Mouse (Mus musculus) cortical plate, adult 2 months (tissue): ENCODE measurements around the gene P3h2.

Source experiments
- CTCF ChIP-seq: fragments of 200-500 bp; IDR thresholded peaks from 2 replicates; pipeline ENCODE4 v1.5.1; 2011; ENCODE audit warnings: mild to moderate bottlenecking, control low read depth, low read length; ENCODE audit not compliant: insufficient read depth; ENCODE audit errors: extremely low read depth
- POLR2A ChIP-seq: fragments of 200-500 bp; IDR thresholded peaks from 2 replicates; pipeline ENCODE4 v1.6.1; 2011; ENCODE audit warnings: mild to moderate bottlenecking, low read length, control low read depth; ENCODE audit not compliant: insufficient read depth; ENCODE audit errors: extremely low read depth

DNA sequence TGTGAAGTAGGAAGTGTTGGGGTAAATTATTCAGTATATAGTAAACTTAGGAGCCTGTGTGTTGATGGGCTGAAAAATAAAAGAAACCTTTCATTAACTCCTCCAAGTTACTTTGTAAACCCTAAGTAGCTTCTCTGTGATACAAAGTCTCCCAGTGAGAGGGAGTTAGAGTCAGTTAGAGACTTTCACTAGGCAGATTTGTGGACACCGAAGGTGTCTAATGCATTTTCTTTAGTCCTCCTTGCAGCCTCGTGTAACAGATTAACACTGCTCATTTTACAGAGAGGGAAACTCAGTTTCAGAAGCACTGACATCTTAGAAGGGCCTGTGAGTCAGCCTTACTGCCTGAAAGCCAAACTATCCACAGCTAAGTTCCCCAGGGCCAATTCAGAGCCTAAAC lies 20.4 kb downstream of the P3h2 start:
- TF ChIP-seq CTCF (no peak), POLR2A (no peak)
